Mouse (Mus musculus) MEL (cell line): ENCODE measurements around the gene Ddx46.

Experiments
- CTCF ChIP-seq, 3 experiments: IDR thresholded peaks in 2 of 3; conservative IDR thresholded peaks in 1 of 3; 2 replicates each; pipeline ENCODE4 v1.5.1; 2011 to 2012; ENCODE audit warnings: low read length in 3 of 3, low read depth in 2 of 3, mild to moderate bottlenecking in 2 of 3, improper control_type of control experiment in 1 of 3, inconsistent platforms in 1 of 3, mixed read lengths in 1 of 3, moderate library complexity in 1 of 3; ENCODE audit not compliant: control insufficient read depth in 1 of 3, insufficient read depth in 1 of 3, poor library complexity in 1 of 3, severe bottlenecking in 1 of 3
- GATA1 ChIP-seq: IDR thresholded peaks from 2 replicates; pipeline ENCODE4 v1.6.1; 2011; ENCODE audit warnings: low read depth, low read length, improper control_type of control experiment
- MAX ChIP-seq: IDR thresholded peaks from 2 replicates; pipeline ENCODE4 v1.6.1; 2011; ENCODE audit warnings: low read length, improper control_type of control experiment
- MXI1 ChIP-seq: IDR thresholded peaks from 2 replicates; pipeline ENCODE4 v1.6.1; 2011; ENCODE audit warnings: mild to moderate bottlenecking, low read depth, low read length, improper control_type of control experiment
- POLR2A ChIP-seq, 2 experiments: IDR thresholded peaks; 2 replicates each; pipeline ENCODE4 v1.6.1; 2011 to 2012; ENCODE audit warnings: low read length in 2 of 2, mild to moderate bottlenecking in 2 of 2, control low read depth in 1 of 2, improper control_type of control experiment in 1 of 2, low read depth in 1 of 2, moderate library complexity in 1 of 2; ENCODE audit not compliant: control insufficient read depth in 1 of 2, insufficient read depth in 1 of 2, poor library complexity in 1 of 2
- RAD21 ChIP-seq: IDR thresholded peaks from 2 replicates; pipeline ENCODE4 v1.6.1; 2011; ENCODE audit warnings: mild to moderate bottlenecking, low read depth, low read length, improper control_type of control experiment
- USF2 ChIP-seq, 2 experiments: IDR thresholded peaks; 2 replicates each; pipeline ENCODE4 v1.6.1; 2011 to 2012; ENCODE audit warnings: improper control_type of control experiment in 2 of 2, low read length in 2 of 2, borderline replicate concordance in 1 of 2, inconsistent platforms in 1 of 2, low read depth in 1 of 2, mild to moderate bottlenecking in 1 of 2; ENCODE audit not compliant: insufficient read depth in 1 of 2
- ZC3H11A ChIP-seq: IDR thresholded peaks from 2 replicates; pipeline ENCODE4 v1.6.1; 2012; ENCODE audit warnings: low read depth, mild to moderate bottlenecking, inconsistent platforms, low read length, improper control_type of control experiment

GRCm38 (mm10) chr13:55677364-55677763 is 42.5 kb downstream of the Ddx46 start:
- TF ChIP-seq USF2 (IDR thresholded peaks at IDR 0.05; ENCODE audit: borderline replicate concordance in 1 of 2, insufficient read depth in 1 of 2, low read depth in 1 of 2, low read length in 2 of 2) (no peak), CTCF (IDR thresholded peaks at IDR 0.05 in 2 of 3, conservative IDR thresholded peaks at IDR 0.05 in 1 of 3; ENCODE audit: control insufficient read depth in 1 of 3, insufficient read depth in 1 of 3, low read depth in 2 of 3, low read length in 3 of 3, poor library complexity in 1 of 3, severe bottlenecking in 1 of 3) (no peak), POLR2A (IDR thresholded peaks at IDR 0.05; ENCODE audit: control insufficient read depth in 1 of 2, insufficient read depth in 1 of 2, low read depth in 1 of 2, low read length in 2 of 2, poor library complexity in 1 of 2) (no peak), ZC3H11A (no peak), RAD21 (no peak), MXI1 (no peak), GATA1 (no peak), MAX (no peak)
